Mouse (Mus musculus): Measurements from ENCODE around the gene Cnmd.

Cnmd gene

GRCm38 (mm10) chr14:79662001-79662400 is at the start of gene Cnmd:
Gene Cnmd (minus strand): TSS chr14:79662170.
- DNase-seq (ENCODE audit: low spot score), result peak; percentile 12

DNA sequence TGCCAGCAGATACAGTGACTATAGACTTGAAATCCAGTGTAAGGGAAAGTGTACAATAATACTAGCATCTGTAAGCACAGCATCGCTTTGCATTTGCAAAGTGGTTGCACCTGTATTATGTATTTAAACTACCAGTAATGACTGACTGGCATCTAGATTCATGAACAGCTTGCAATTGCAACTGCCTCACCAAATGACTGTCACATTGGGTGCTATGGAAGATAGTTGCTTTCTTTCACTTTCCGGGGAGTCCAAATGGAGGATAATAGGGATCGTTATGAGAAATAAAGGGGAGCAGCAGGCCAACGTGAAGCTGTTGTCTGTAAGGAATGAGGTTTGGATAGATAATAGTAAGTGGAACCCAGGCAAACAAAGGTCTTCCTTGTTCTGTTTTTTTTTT is 49.3 kb upstream of the Cnmd start:
- no peak for DNase-seq (ENCODE audit: low spot score)

DNA sequence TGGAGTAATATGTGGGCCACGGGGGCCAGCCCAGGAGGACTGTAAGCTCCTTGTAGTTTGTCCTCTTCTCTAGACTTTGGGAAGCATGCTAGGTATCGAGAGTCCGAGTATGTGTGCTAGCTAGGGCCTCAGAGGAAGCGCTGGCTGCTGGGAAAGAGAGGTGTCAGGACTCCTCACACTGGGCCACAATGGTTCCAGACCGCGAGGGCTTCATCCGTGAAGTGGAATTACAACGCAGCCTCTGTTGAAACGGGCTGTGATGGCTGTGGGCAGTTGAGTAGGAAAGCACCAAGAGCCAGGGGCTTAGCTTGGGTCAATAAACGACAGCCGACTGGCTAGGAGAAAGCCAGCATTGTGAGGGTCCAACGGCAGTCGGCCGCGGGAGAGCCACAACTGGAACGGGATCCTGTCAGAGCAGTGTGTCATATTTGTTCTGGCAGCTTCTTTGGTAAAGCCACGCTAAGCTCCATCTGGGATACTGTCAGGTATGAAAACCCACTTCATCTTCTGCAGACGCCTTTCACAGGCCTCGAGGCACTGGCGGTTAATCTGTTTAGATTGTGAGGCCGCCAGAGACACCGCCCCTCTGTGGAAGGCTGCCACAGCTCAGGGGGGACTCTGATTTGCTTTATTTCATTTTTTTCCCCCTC is 41.7 kb upstream of the Cnmd start:
- no peak for DNase-seq (ENCODE audit: low spot score)

- DNase-seq (ENCODE audit: low spot score), result no peak
Observed at GRCm38 (mm10) chr14:79701606-79702005, 39.6 kb upstream of the Cnmd start.

GRCm38 (mm10) chr14:79701054-79701453 is 39.1 kb upstream of the Cnmd start:
- no peak for DNase-seq (ENCODE audit: low spot score)

- DNase-seq (ENCODE audit: low spot score), result peak; percentile 15
Observed at GRCm38 (mm10) chr14:79699381-79699780, 37.4 kb upstream of the Cnmd start.

- DNase-seq (ENCODE audit: low spot score), result no peak
Observed at GRCm38 (mm10) chr14:79690068-79690844, 28.3 kb upstream of the Cnmd start.

GRCm38 (mm10) chr14:79680652-79681051 is 18.7 kb upstream of the Cnmd start:
- DNase-seq (ENCODE audit: low spot score), result no peak

- no peak for DNase-seq (ENCODE audit: low spot score)
Observed at GRCm38 (mm10) chr14:79677891-79678687, 16.1 kb upstream of the Cnmd start.

DNA sequence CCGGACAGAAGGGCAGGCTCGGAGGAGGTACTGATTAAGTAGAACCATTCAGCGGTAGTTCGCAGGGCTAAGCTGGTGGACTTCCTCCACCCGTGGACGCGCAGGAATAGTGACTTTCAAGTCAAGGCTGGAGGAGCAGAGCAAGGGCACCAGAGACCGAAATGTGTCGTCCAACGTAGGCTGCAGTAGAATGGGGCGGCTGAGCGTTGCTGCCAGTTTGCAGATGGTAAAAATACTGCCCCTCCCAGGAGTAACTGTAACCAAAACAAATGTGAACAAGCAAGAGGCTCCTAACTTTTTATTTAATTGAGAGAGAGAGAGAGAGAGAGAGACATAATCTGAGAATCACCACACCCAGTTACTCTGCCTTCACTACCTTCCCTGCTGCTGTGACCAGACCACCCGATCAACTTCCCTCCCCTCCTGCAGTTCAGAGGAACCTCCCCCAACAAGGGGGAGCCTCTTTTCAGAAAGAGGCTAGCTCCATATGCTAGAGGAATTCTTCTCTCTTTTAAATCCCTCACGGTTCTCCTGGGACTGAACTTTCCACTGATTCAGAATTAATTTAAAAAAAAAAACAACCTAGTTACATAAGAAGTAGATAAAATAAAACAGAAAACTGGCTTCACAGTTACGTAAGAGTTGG is 15.3 kb upstream of the Cnmd start:
- peak; percentile 10 for DNase-seq (ENCODE audit: low spot score)

DNA sequence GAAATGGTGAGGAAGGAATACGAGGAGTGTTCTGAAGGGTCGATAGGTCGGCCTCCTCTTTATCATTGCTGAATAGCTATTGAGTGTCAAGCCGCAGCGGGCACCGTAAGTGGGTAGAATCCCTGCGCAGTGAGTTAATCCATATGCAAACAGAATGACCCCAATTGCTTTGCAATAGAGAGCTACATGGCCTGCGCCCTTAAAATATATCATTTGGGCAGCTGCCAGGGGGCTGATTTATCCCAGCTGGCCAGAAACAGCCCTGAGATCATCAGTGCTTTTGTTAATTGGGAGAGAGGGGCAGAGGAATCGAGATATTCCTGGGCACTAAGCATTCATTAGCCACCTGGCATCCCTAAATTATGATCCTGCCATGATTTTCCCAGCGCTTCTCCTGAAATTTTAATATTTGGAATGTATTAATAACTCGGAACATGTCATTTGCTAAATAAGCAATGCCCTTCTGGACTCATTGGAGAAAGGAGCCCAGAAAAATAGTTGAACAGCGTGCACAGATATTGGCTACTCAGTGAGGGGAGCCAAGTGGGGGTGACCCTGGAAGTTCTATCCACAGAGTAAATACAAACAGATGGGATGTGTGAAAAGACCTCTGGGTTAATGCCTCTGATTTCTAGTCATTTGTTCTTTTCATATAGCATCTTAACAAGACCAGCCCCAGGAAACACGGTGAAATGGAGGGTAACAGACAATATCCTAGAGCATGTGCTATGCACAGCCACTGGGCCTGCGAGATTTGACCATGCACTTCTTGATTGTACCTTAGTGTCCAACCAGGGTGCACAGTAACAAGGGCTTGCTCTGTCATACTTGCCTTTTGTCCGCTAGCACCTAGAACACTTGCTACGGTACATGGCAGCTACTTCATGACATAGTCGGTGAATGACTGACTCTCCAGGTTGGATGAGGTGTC is 11.4 kb upstream of the Cnmd start:
- no peak for DNase-seq (ENCODE audit: low spot score)

- DNase-seq (ENCODE audit: low spot score), result no peak
Observed at GRCm38 (mm10) chr14:79672567-79672966, 10.6 kb upstream of the Cnmd start.

DNA sequence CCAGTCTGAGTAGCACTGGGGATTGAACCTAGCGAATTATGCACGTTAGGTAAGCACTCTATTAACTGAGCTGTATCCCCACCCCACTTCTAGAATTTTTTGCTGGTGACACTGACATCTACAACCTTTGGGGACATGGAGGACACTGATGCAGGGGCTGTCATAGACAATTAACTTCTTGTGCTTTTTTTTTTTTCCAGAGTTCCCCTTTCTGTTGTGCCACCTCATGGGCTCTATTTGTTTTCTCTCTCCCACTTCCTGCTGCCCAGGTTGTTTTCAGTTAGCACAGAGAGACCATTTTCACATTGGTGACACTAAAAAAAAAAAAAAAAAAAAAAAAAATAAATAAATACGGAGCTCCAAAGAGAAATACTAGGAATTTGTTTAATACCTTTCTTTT is 9.0 kb upstream of the Cnmd start:
- no peak for DNase-seq (ENCODE audit: low spot score)

GRCm38 (mm10) chr14:79661005-79661917 is 709 bp downstream of the Cnmd start:
- DNase-seq (ENCODE audit: low spot score), result peak; percentile 83

DNA sequence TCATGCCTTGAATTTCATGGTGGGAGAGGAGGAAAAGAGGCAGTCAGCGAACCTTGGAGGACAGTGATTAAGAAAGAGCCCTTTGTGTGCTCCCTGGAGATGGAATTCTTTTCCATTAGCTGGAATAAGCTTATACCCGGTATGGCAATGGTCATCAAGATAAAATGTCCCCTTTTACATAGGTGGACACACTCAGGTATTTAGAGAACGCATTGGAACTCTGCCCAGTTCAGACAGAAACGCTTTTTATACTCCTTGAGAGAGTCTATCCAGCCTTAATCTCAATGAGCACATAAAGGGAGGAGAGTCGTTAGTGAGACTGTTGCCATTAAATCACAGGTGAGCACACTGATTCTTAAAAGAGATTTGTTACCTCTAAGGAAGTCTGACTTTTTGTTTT is 1.5 kb downstream of the Cnmd start:
- no peak for DNase-seq (ENCODE audit: low spot score)

- no peak for DNase-seq (ENCODE audit: low spot score)
Observed at GRCm38 (mm10) chr14:79658748-79659508, 3.0 kb downstream of the Cnmd start.

DNA sequence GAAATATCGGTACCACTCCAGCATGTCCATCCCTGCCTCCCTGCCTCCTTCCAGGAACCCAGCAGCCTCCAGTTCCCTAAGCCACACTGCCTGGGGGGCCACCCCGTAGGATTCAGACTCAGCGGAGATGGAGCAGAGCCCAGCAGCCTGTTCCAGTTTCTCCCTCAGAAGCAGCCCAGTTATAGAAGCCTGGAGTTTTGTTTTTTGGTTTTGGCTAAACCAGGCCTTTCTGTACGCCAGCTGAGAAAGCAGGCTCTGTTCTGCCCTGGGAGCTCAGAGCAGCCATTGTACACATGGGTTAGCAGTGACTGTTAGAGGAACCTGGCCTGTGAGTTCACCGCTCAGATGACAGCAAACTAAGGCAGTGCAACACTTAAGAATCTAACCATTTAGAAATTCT is 3.7 kb downstream of the Cnmd start:
- peak; percentile 24 for DNase-seq (ENCODE audit: low spot score)

- no peak for DNase-seq (ENCODE audit: low spot score)
Observed at GRCm38 (mm10) chr14:79652654-79653053, 9.3 kb downstream of the Cnmd start.

GRCm38 (mm10) chr14:79649680-79650079 is 12.3 kb downstream of the Cnmd start:
- DNase-seq (ENCODE audit: low spot score), result no peak

Data from ovary, postnatal 36 days (tissue).